ENCODE assay signal across 8 mouse cellular contexts in the genomic region with DNA sequence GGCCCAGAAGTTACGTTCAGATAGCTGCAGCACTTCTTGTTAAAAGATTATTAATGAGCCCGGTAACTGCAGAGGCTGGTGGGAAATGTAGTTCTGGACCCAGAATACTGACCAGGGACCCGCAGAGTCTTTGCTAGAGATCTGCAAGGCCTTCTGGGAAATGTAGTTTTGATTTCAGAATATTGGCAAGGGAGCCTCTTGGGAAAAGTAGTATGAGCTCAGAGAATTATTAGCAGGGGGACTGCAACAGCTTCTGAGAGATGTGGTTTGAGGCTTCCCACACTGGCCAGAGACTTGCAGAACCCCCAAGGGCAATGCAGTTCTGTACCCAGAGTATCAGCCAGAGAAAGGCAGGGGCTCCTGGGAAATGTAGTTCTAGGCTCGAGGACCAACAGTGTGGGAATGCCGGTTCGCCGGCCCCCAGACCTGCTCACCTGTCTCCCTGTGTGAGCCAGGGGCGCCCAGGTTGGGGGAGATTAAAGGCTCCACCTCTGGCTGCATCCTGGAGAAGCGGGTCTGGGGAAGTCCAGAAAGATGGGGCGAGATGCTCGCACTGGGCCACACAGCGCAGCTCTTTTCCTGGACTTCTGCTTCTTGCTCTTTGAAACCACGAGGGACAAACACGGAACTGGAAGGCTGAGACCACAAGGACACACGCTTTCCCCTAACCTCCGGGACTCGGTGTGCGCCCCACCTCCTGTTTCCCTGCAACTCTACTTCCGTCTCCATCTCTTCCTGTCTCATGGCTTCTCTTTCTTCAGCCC. TPM values are rescaled to one million over a fixed set of nuclear protein-coding genes. Genes with fewer than 3 reads are reported as not detected.
DNase-seq lines count a peak whose midpoint lies in the region; ATAC-seq and TF ChIP-seq lines count a peak whose summit lies in the region.

No protein-coding gene starts in this region.

- H3K4me3 ChIP-seq in gastrocnemius, adult 2 months: peak overlapping the region; percentile 72
- H3K4me3 ChIP-seq in hindbrain, postnatal 0 days (ENCODE audit: low read length): peak overlapping the region; percentile 51
- H3K4me3 ChIP-seq in left cerebral cortex, adult 2 months: peak overlapping the region; percentile 66
- peak overlapping the region; percentile 44 for H3K4me3 ChIP-seq in macrophage (ENCODE audit: inconsistent target)

- no peaks in the 10 kb centered on the region for H3K79me2 ChIP-seq in macrophage (ENCODE audit: inconsistent target)

- no peaks in the 10 kb centered on the region for H3K9me3 ChIP-seq in hindbrain, postnatal 0 days (ENCODE audit: low read length)

- under 1% methylated on average over 19 of the region's 19 CpGs for WGBS in hindbrain, postnatal 0 days
- WGBS in macrophage (ENCODE audit: missing documents): 2% methylated on average over 18 of the region's 19 CpGs

- peak; percentile 91 for ATAC-seq in hindbrain, postnatal 0 days

- no peaks in the 10 kb centered on the region for H3K27me3 ChIP-seq in hindbrain, postnatal 0 days (ENCODE audit: insufficient read depth, low read length)

- H3K36me3 ChIP-seq in hindbrain, postnatal 0 days (ENCODE audit: insufficient read depth, low read length): no peaks in the 10 kb centered on the region
- no peaks in the 10 kb centered on the region for H3K36me3 ChIP-seq in macrophage (ENCODE audit: inconsistent target)

- H3K9ac ChIP-seq in hindbrain, postnatal 0 days (replicated peaks; ENCODE audit: low read length): peak overlapping the region; percentile 58

- no peaks in the 10 kb centered on the region for H3K4me1 ChIP-seq in hindbrain, postnatal 0 days (ENCODE audit: insufficient read depth, low read length)

- H3K4me2 ChIP-seq in hindbrain, postnatal 0 days (ENCODE audit: low read depth, low read length): peak overlapping the region; percentile 73

- TF ChIP-seq CTCF in gastrocnemius, adult 2 months (IDR thresholded peaks at IDR 0.05): no peak
- TF ChIP-seq CTCF in hindbrain, postnatal 0 days (IDR thresholded peaks at IDR 0.05; ENCODE audit: low read depth): no peak
- no peak for TF ChIP-seq CTCF in left cerebral cortex, adult 2 months (IDR thresholded peaks at IDR 0.05)

- intact Hi-C loops in gastrocnemius, adult 2 months (cut with DNase I): loop anchor here (5.0 to 10.0 kb wide), 2 partner anchors 173 to 1341 kb away; partner anchors contain the start of genes Pold1, Rpl18 and Sphk2
- intact Hi-C loops in left cerebral cortex, adult 2 months (cut with DNase I): loop anchor here (2.0 kb wide), 1 partner anchor 95 kb away; no protein-coding TSS in a partner anchor

- H3K27ac ChIP-seq in gastrocnemius, adult 2 months: peak overlapping the region; percentile 91
- peak overlapping the region; percentile 71 for H3K27ac ChIP-seq in hindbrain, postnatal 0 days
- peak overlapping the region; percentile 90 for H3K27ac ChIP-seq in left cerebral cortex, adult 2 months
- H3K27ac ChIP-seq in macrophage: peak overlapping the region; percentile 58

- peak; percentile 93 for DNase-seq in R1 (ENCODE audit: low read depth, low spot score)
- peak; percentile 82 to 88 for DNase-seq in cerebellum, postnatal 25 days
- peak; percentile 83 for DNase-seq in gastrocnemius, adult 2 months
- DNase-seq in hindbrain, postnatal 0 days (ENCODE audit: low spot score): peak; percentile 95
- DNase-seq in left cerebral cortex, adult 2 months (ENCODE audit: extremely low spot score in 1 of 2, low spot score in 2 of 2): peak; percentile 71 to 87
- peak; percentile 72 for DNase-seq in retina, postnatal 7 days (ENCODE audit: low read depth, low spot score)
- peak; percentile 67 for DNase-seq in urinary bladder, postnatal 25 days (ENCODE audit: low spot score)

RNA-seq across cellular contexts. Expression of gene Syt3, which starts 9.8 kb away (rescaled TPM):
- total RNA-seq in gastrocnemius, adult 2 months (2021): 1 to 10 TPM; 2.3 to 3.6 TPM
- total RNA-seq in hindbrain, postnatal 0 days (2014; rRNA removed): 130 and 154 TPM in 2 replicates
- 73.7 and 79.2 TPM in 2 replicates for polyA plus RNA-seq in hindbrain, postnatal 0 days (2015; fragmentation: Nextera tagmentation; extraction: Ambion mirVana)
- total RNA-seq in left cerebral cortex, adult 2 months (2021): 10 to 100 TPM; 59.5 to 63.7 TPM
- total RNA-seq in macrophage (2018; cell fraction: chromatin; rRNA removed): under 1 TPM in 3 of 26 experiments, not detected in 23; 0.33 to 0.81 (median 0.44) TPM
- under 1 TPM in 9 of 26 experiments, not detected in 17; 0.03 to 0.42 (median 0.07) TPM for total RNA-seq in macrophage (2018; cell fraction: cytosol; rRNA removed)
- under 1 TPM in 2 of 26 experiments, not detected in 24; 0.22 to 0.24 TPM for total RNA-seq in macrophage (2018; cell fraction: nucleus; rRNA removed)
- polyA plus RNA-seq in macrophage (2018): 0.11 TPM in 1 of 3 replicates, not detected in the others

RNA-seq across cellular contexts. Expression of gene 1700008O03Rik, which starts 11.5 kb away (rescaled TPM):
- not detected for total RNA-seq in gastrocnemius, adult 2 months (2021)
- total RNA-seq in hindbrain, postnatal 0 days (2014; rRNA removed): 1.4 and 2.3 TPM in 2 replicates
- polyA plus RNA-seq in hindbrain, postnatal 0 days (2015; fragmentation: Nextera tagmentation; extraction: Ambion mirVana): 3.3 and 3.6 TPM in 2 replicates
- 1 to 10 TPM; 1.5 to 2.7 TPM for total RNA-seq in left cerebral cortex, adult 2 months (2021)
- total RNA-seq in macrophage (2018; cell fraction: chromatin; rRNA removed): 1 to 10 TPM in 2 of 26 experiments, not detected in 24; 1.2 to 1.4 TPM
- total RNA-seq in macrophage (2018; cell fraction: cytosol; rRNA removed): under 1 TPM in 10 of 26 experiments, not detected in 16; 0.14 to 0.77 (median 0.20) TPM
- total RNA-seq in macrophage (2018; cell fraction: nucleus; rRNA removed): 1 to 10 TPM in 2 of 26 experiments, under 1 TPM in 5, not detected in 19; 0.49 to 1.7 (median 0.72) TPM
- polyA plus RNA-seq in macrophage (2018): 0.16 TPM in 1 of 3 replicates, not detected in the others

RNA-seq across cellular contexts. Expression of gene Lrrc4b, which starts 54.7 kb away (rescaled TPM):
- total RNA-seq in gastrocnemius, adult 2 months (2021): not detected
- total RNA-seq in hindbrain, postnatal 0 days (2014; rRNA removed): 562 and 663 TPM in 2 replicates
- polyA plus RNA-seq in hindbrain, postnatal 0 days (2015; fragmentation: Nextera tagmentation; extraction: Ambion mirVana): 19.6 and 22.7 TPM in 2 replicates
- 100 to 1,000 TPM; 278 to 294 TPM for total RNA-seq in left cerebral cortex, adult 2 months (2021)
- total RNA-seq in macrophage (2018; cell fraction: chromatin; rRNA removed): not detected
- total RNA-seq in macrophage (2018; cell fraction: cytosol; rRNA removed): not detected
- total RNA-seq in macrophage (2018; cell fraction: nucleus; rRNA removed): not detected
- polyA plus RNA-seq in macrophage (2018): not detected in 3 replicates

Comparison
In these comparisons a context has a peak if more than half of its experiments do, and no peak if none do; other contexts are left out.
1. Peak in every context shown above with its lines: DNase-seq, ATAC-seq, H3K4me3 ChIP-seq and H3K27ac ChIP-seq.
2. RNA of gene Syt3, which starts 9.8 kb away (total RNA-seq): 130 to 154 TPM in hindbrain, postnatal 0 days and 59.5 to 63.7 TPM in left cerebral cortex, adult 2 months; 2.3 to 3.6 TPM in gastrocnemius, adult 2 months; every median in the first group is over 10 times any median in the second.
3. RNA of gene Lrrc4b, which starts 54.7 kb away (total RNA-seq): 562 to 663 TPM in hindbrain, postnatal 0 days and 278 to 294 TPM in left cerebral cortex, adult 2 months; not detected in gastrocnemius, adult 2 months; every median in the first group is over 100 times any median in the second.